13 mouse cellular contexts compared by ENCODE assay signal in the genomic region with DNA sequence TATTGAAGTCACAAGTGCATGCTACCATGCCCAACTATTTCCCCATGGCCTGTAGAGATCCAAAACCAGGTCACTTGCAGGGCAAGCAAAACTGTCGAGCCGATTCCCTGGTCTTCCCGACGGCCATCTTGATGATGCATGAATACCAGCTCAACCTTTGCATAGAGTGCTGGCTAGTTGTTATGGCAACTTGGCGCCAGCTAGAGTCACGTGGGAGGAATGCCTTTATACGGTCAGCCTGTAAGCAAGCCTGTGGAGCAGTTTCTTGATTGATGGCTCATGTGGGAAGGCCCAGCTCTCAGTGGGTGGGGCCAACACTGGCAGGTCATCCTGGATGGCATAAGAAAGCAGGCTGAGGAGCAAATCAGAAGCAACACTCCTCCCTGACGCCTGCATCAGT.
"Had no signal": no experiment of that assay in that cellular context is flagged by ENCODE, and none has a peak within 500 bp of the region (broad histone marks: within the 10 kb centered on the region; RNA-seq: fewer than 3 reads in every experiment).

No protein-coding gene starts in this region.

- H3K27me3 ChIP-seq: liver, embryonic 13.5 days; midbrain, embryonic 13.5 days had no signal

- DNase-seq: kidney, adult 18-20 months; kidney, adult 9 months; kidney, postnatal 14 days; kidney, postnatal 4 days; layer of hippocampus, adult 9-11 months; liver, embryonic 13.5 days; lung, adult 2 months; lung, postnatal 14 days; lung, postnatal 4 days; thymus, postnatal 25 days had no signal

- ATAC-seq: midbrain, embryonic 13.5 days; midbrain, embryonic 16.5 days had no signal

- H3K4me2 ChIP-seq: liver, embryonic 13.5 days; midbrain, embryonic 13.5 days had no signal

- H3K36me3 ChIP-seq: liver, embryonic 13.5 days; midbrain, embryonic 13.5 days had no signal

- H3K4me1 ChIP-seq: liver, embryonic 13.5 days; midbrain, embryonic 13.5 days had no signal

- H3K27ac ChIP-seq: liver, embryonic 13.5 days; midbrain, embryonic 13.5 days; stomach, postnatal 0 days had no signal

- H3K9ac ChIP-seq: liver, embryonic 13.5 days; midbrain, embryonic 13.5 days had no signal

- H3K4me3 ChIP-seq: liver, embryonic 13.5 days; midbrain, embryonic 13.5 days had no signal

- H3K9me3 ChIP-seq: liver, embryonic 13.5 days; midbrain, embryonic 13.5 days had no signal
